Mouse (Mus musculus) thymus, adult 2 months (tissue): ENCODE results near the gene Plch2.

Experiments
- CTCF ChIP-seq: fragments of 200-500 bp; IDR thresholded peaks from 2 replicates; pipeline ENCODE4 v1.5.1; 2012; ENCODE audit warnings: mild to moderate bottlenecking, control low read depth, low read length, moderate library complexity, borderline replicate concordance; ENCODE audit not compliant: control insufficient read depth, poor library complexity, insufficient read depth; ENCODE audit errors: extremely low read depth
- POLR2A ChIP-seq: fragments of 200-500 bp; IDR thresholded peaks from 2 replicates; pipeline ENCODE4 v1.6.1; 2012; ENCODE audit warnings: mild to moderate bottlenecking, low read length, control low read depth, moderate library complexity; ENCODE audit not compliant: control insufficient read depth, poor library complexity, insufficient read depth; ENCODE audit errors: extremely low read depth

DNA sequence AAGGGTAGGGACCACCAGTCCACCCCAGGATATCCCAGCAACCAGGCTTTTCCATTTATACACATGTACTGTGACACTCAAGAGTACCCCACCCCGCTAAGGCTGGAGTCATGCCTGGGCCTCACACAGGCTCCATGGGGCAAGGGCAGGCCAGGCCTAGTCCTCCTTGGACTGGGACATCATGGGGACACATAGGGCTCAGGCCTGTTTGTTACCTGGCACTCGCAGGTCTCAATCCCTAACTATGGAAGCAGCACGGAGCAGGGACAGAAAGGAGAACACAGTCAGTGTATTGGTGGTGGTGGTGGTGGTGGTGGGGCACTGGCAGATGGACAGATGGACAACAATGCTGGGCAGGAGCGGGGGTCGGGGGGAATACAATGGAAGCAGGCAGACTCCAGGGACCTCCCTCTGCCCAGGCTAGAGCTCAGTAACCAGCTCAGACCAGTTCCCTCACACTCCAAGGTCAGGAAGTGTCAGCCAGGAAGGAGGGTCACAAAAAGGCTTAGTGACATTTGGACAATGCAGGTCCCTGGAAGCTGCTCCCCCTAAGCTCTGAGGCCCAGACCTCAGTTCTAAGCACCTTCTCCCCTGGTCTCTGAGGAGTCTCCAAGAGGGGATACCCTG lies 71.3 kb downstream of the Plch2 start:
- TF ChIP-seq CTCF (no peak), POLR2A (no peak)
